Mouse (Mus musculus) intestine, embryonic 16.5 days (tissue): Measurements from ENCODE around the gene Il18. TPM values are rescaled to one million over a fixed set of nuclear protein-coding genes. Genes with fewer than 3 reads are reported as not detected.

Source experiments
- ATAC-seq: fragments of 200-750 bp; cut with Nextera tagmentation; 2 replicates; pipeline ENCODE4 v1.8.0; 2017; ENCODE audit warnings: moderate TSS enrichment, moderate library complexity
- H3K27ac ChIP-seq: fragments of 300-500 bp; sonication (generic); 2 replicates; pipeline ENCODE4 v1.5.1; 2014; ENCODE audit warnings: mild to moderate bottlenecking, low read length
- H3K27me3 ChIP-seq: fragments of 300-500 bp; sonication (generic); replicated peaks from 2 replicates; pipeline ENCODE4 v1.6.1; 2014; ENCODE audit warnings: low read length, control low read depth, mixed read lengths; ENCODE audit not compliant: control insufficient read depth, insufficient read depth
- H3K36me3 ChIP-seq: fragments of 300-500 bp; sonication (generic); 2 replicates; pipeline ENCODE4 v1.6.1; 2014; ENCODE audit warnings: low read length, control low read depth; ENCODE audit not compliant: control insufficient read depth, insufficient read depth
- H3K4me1 ChIP-seq: fragments of 300-500 bp; sonication (generic); 2 replicates; pipeline ENCODE4 v1.6.1; 2014; ENCODE audit warnings: low read length, control low read depth, mixed read lengths; ENCODE audit not compliant: control insufficient read depth, insufficient read depth
- H3K4me2 ChIP-seq: fragments of 300-500 bp; sonication (generic); 2 replicates; pipeline ENCODE4 v1.6.1; 2014; ENCODE audit warnings: low read depth, low read length, control low read depth
- H3K4me3 ChIP-seq: fragments of 300-500 bp; sonication (generic); 2 replicates; pipeline ENCODE4 v1.5.1; 2014; ENCODE audit warnings: mild to moderate bottlenecking, low read length
- H3K9ac ChIP-seq: fragments of 300-500 bp; sonication (generic); 2 replicates; pipeline ENCODE4 v1.6.1; 2014; ENCODE audit warnings: low read depth, low read length
- H3K9me3 ChIP-seq: fragments of 300-500 bp; sonication (generic); 2 replicates; pipeline ENCODE4 v1.6.1; 2016; ENCODE audit warnings: low read length, control low read depth; ENCODE audit not compliant: control insufficient read depth
- WGBS: fragments of 180-500 bp; shearing (Covaris S2); extraction: QIAGEN DNeasy Blood & Tissue Kit; methylation state at CpG from one replicate; pipeline ENCODE4 v1.1.7; 2014; 5-methylcytosine and 5-hydroxymethylcytosine counted together
- polyA plus RNA-seq: library from polyadenylated mRNA; unstranded; fragments of >200 nt; fragmentation: Nextera tagmentation; extraction: Ambion mirVana; gene quantifications from 2 replicates; pipeline ENCODE4 v1.2.1, GENCODE M21; 2015

The Il18 gene
- polyA plus RNA-seq, 1 experiment from 2014 or later: 23.3 TPM

GRCm38 (mm10) chr9:50592955-50593354, 38.3 kb downstream of the Il18 start:
- Histone ChIP-seq H3K4me3 (no peak overlapping the region), H3K9ac (no peak overlapping the region), H3K36me3 (peaks cover 16% of the 10 kb centered on the region), H3K9me3 (no peaks in the 10 kb centered on the region), H3K4me1 (peaks cover 3% of the 10 kb centered on the region; the same call in 1 of the 2 replicates), H3K27ac (no peak overlapping the region), H3K4me2 (no peak overlapping the region), H3K27me3 (no peaks in the 10 kb centered on the region)
- ATAC-seq: no peak
- WGBS: 88% methylated on average over 9 of the region's 9 CpGs

GRCm38 (mm10) chr9:50593544-50593943, 38.9 kb downstream of the Il18 start:
- no peak overlapping the region for H3K4me3 ChIP-seq
- H3K4me2 ChIP-seq: no peak overlapping the region
- ATAC-seq: no peak
- H3K9ac ChIP-seq: no peak overlapping the region
- H3K27me3 ChIP-seq: no peaks in the 10 kb centered on the region
- WGBS: 75% methylated on average over 3 of the region's 3 CpGs
- H3K36me3 ChIP-seq: peaks cover 22% of the 10 kb centered on the region
- no peak overlapping the region for H3K27ac ChIP-seq
- no peaks in the 10 kb centered on the region for H3K9me3 ChIP-seq
- H3K4me1 ChIP-seq: peaks cover 3% of the 10 kb centered on the region; the same call in 1 of the 2 replicates

GRCm38 (mm10) chr9:50594794-50595417, 40.3 kb downstream of the Il18 start:
- Histone ChIP-seq H3K4me2 (no peak overlapping the region), H3K4me1 (peaks cover 3% of the 10 kb centered on the region; the same call in 1 of the 2 replicates), H3K4me3 (no peak overlapping the region), H3K9ac (no peak overlapping the region), H3K36me3 (peaks cover 26% of the 10 kb centered on the region), H3K27ac (peak overlapping the region; percentile 82), H3K9me3 (no peaks in the 10 kb centered on the region), H3K27me3 (no peaks in the 10 kb centered on the region)
- peak; percentile 83 for ATAC-seq
- 50% methylated on average over 12 of the region's 12 CpGs for WGBS

GRCm38 (mm10) chr9:50596973-50597372, 42.3 kb downstream of the Il18 start:
- Histone ChIP-seq H3K27ac (no peak overlapping the region), H3K9me3 (no peaks in the 10 kb centered on the region), H3K36me3 (peaks cover 26% of the 10 kb centered on the region), H3K9ac (no peak overlapping the region), H3K27me3 (no peaks in the 10 kb centered on the region), H3K4me2 (no peak overlapping the region), H3K4me3 (no peak overlapping the region), H3K4me1 (peaks cover 9% of the 10 kb centered on the region)
- no peak for ATAC-seq
- 95% methylated on average over 8 of the region's 8 CpGs for WGBS

- 0 out of 2 replicates have a peak overlapping the region, but pooled peaks have one; percentile 33 for H3K9ac ChIP-seq
- H3K9me3 ChIP-seq: no peaks in the 10 kb centered on the region
- peaks cover 21% of the 10 kb centered on the region for H3K36me3 ChIP-seq
- no peak for ATAC-seq
- no peak overlapping the region for H3K4me3 ChIP-seq
- peak overlapping the region; percentile 83; the same call in 1 of the 2 replicates for H3K4me2 ChIP-seq
- no peak overlapping the region for H3K27ac ChIP-seq
- WGBS: 73% methylated on average over 6 of the region's 6 CpGs
- peaks cover 23% of the 10 kb centered on the region for H3K4me1 ChIP-seq
- H3K27me3 ChIP-seq: no peaks in the 10 kb centered on the region
These were observed 46.9 kb downstream of the Il18 start for GRCm38 (mm10) chr9:50601536-50601935.

- H3K9me3 ChIP-seq: no peaks in the 10 kb centered on the region
- no peak for ATAC-seq
- H3K27me3 ChIP-seq: no peaks in the 10 kb centered on the region
- 76% methylated on average over 7 of the region's 7 CpGs for WGBS
- H3K4me2 ChIP-seq: peak overlapping the region; percentile 83
- H3K36me3 ChIP-seq: peaks cover 15% of the 10 kb centered on the region
- peaks cover 23% of the 10 kb centered on the region for H3K4me1 ChIP-seq
- peak overlapping the region; percentile 73 for H3K4me3 ChIP-seq
- peak overlapping the region; percentile 84 for H3K9ac ChIP-seq
- H3K27ac ChIP-seq: 0 out of 2 replicates have a peak overlapping the region, but pooled peaks have one; percentile 4
These were observed 47.6 kb downstream of the Il18 start for GRCm38 (mm10) chr9:50602055-50602845.

- H3K27ac ChIP-seq: peak within 1 kb of the TSS; percentile 92
- H3K4me2 ChIP-seq: peak within 1 kb of the TSS; percentile 83
- H3K36me3 ChIP-seq: peaks cover 5% of the 10 kb centered on the region
- peak; percentile 98 for ATAC-seq
- H3K9me3 ChIP-seq: no peaks in the 10 kb centered on the region
- no peaks in the 10 kb centered on the region for H3K27me3 ChIP-seq
- H3K4me1 ChIP-seq: peaks cover 23% of the 10 kb centered on the region
- H3K9ac ChIP-seq: peak within 1 kb of the TSS; percentile 84
- H3K4me3 ChIP-seq: peak within 1 kb of the TSS; percentile 73
- WGBS: under 1% methylated on average over 48 of the region's 48 CpGs
These were observed 48.8 kb downstream of the Il18 start, which contains the start of the genes Sdhd and Timm8b for GRCm38 (mm10) chr9:50603189-50603997. TSS of gene Sdhd (minus strand) at chr9:50603812. TSS of gene Timm8b (plus strand) at chr9:50603910.

GRCm38 (mm10) chr9:50603998-50604324, 49.3 kb downstream of the Il18 start:
- Histone ChIP-seq H3K4me1 (peaks cover 23% of the 10 kb centered on the region), H3K36me3 (0 out of 2 replicates have a peak, but pooled peaks cover 2% of the 10 kb centered on the region), H3K27ac (peak overlapping the region; percentile 92), H3K9ac (peak overlapping the region; percentile 84), H3K9me3 (no peaks in the 10 kb centered on the region), H3K4me2 (peak overlapping the region; percentile 62), H3K4me3 (peak overlapping the region; percentile 73), H3K27me3 (no peaks in the 10 kb centered on the region)
- 0% methylated on average over 24 of the region's 24 CpGs for WGBS
- peak; percentile 81 for ATAC-seq

GRCm38 (mm10) chr9:50604338-50604737, 49.7 kb downstream of the Il18 start:
- H3K4me2 ChIP-seq: peak overlapping the region; percentile 62
- no peak for ATAC-seq

More at GRCm38 (mm10) chr9:50604338-50604737, 49.7 kb downstream of the Il18 start:
- Histone ChIP-seq H3K36me3 (no peaks in the 10 kb centered on the region), H3K27me3 (no peaks in the 10 kb centered on the region), H3K9ac (peak overlapping the region; percentile 84), H3K4me1 (peaks cover 23% of the 10 kb centered on the region), H3K9me3 (no peaks in the 10 kb centered on the region), H3K4me3 (peak overlapping the region; percentile 73), H3K27ac (peak overlapping the region; percentile 92)
- WGBS: 2% methylated on average over 6 of the region's 6 CpGs
